Mouse (Mus musculus): ENCODE results near the gene Casc1. TPM values are rescaled to one million over a fixed set of nuclear protein-coding genes. Genes with fewer than 3 reads are reported as not detected.

Casc1 gene
- 1 to 10 TPM in 1 of 2 experiments, under 1 TPM in 1; 0.89 to 1.8 TPM for total RNA-seq (2021)

GRCm38 (mm10) chr6:145210816-145211338 is at the start of gene Casc1, which contains the start of gene Etfrf1:
Casc1 (minus strand) TSS chr6:145211005.
Etfrf1 (plus strand) TSS chr6:145211134.
- peak; percentile 97 to 98 for DNase-seq (ENCODE audit: low spot score in 2 of 2)
- intact Hi-C loops (cut with DNase I), result no loop called here

GRCm38 (mm10) chr6:145256701-145257073 is 45.9 kb upstream of the Casc1 start:
- intact Hi-C loops (cut with DNase I), result no loop called here

GRCm38 (mm10) chr6:145255952-145256700 is 45.3 kb upstream of the Casc1 start:
- intact Hi-C loops (cut with DNase I), result no loop called here

More at GRCm38 (mm10) chr6:145256701-145257073, 45.9 kb upstream of the Casc1 start:
- DNase-seq (ENCODE audit: low spot score in 2 of 2), result no peak

GRCm38 (mm10) chr6:145250820-145251219 is 40.0 kb upstream of the Casc1 start:
- DNase-seq (ENCODE audit: low spot score in 2 of 2), result peak; percentile 46 to 51
- intact Hi-C loops (cut with DNase I), result loop anchor here (1.0 to 5.0 kb wide), 2 partner anchors 56 to 90 kb away; no protein-coding TSS in a partner anchor

More at GRCm38 (mm10) chr6:145255952-145256700, 45.3 kb upstream of the Casc1 start:
- no peak for DNase-seq (ENCODE audit: low spot score in 2 of 2)

GRCm38 (mm10) chr6:145250185-145250791 is 39.5 kb upstream of the Casc1 start, which contains the start of gene Kras:
Kras (minus strand) TSS chr6:145250239.
- intact Hi-C loops (cut with DNase I), result loop anchor here (1.0 to 5.0 kb wide), 2 partner anchors 57 to 91 kb away; no protein-coding TSS in a partner anchor
- DNase-seq (ENCODE audit: low spot score in 2 of 2), result peak; percentile 88 to 92

GRCm38 (mm10) chr6:145249291-145250184 is 38.7 kb upstream of the Casc1 start:
- intact Hi-C loops (cut with DNase I), result loop anchor here (1.0 to 5.0 kb wide), 2 partner anchors 58 to 92 kb away; no protein-coding TSS in a partner anchor

GRCm38 (mm10) chr6:145247886-145248285 is 37.1 kb upstream of the Casc1 start:
- intact Hi-C loops (cut with DNase I), result no loop called here

More at GRCm38 (mm10) chr6:145249291-145250184, 38.7 kb upstream of the Casc1 start:
- peak; percentile 56 to 60 for DNase-seq (ENCODE audit: low spot score in 2 of 2)

GRCm38 (mm10) chr6:145246841-145247240 is 36.0 kb upstream of the Casc1 start:
- intact Hi-C loops (cut with DNase I), result no loop called here
- DNase-seq (ENCODE audit: low spot score in 2 of 2), result no peak

More at GRCm38 (mm10) chr6:145247886-145248285, 37.1 kb upstream of the Casc1 start:
- no peak for DNase-seq (ENCODE audit: low spot score in 2 of 2)

- no peak for DNase-seq (ENCODE audit: low spot score in 2 of 2)
- intact Hi-C loops (cut with DNase I), result no loop called here
Measured at GRCm38 (mm10) chr6:145242521-145242920, 31.7 kb upstream of the Casc1 start.

GRCm38 (mm10) chr6:145240285-145240684 is 29.5 kb upstream of the Casc1 start:
- intact Hi-C loops (cut with DNase I), result no loop called here

GRCm38 (mm10) chr6:145237148-145237547 is 26.3 kb upstream of the Casc1 start:
- DNase-seq (ENCODE audit: low spot score in 2 of 2), result no peak

More at GRCm38 (mm10) chr6:145240285-145240684, 29.5 kb upstream of the Casc1 start:
- no peak for DNase-seq (ENCODE audit: low spot score in 2 of 2)

GRCm38 (mm10) chr6:145235367-145235766 is 24.6 kb upstream of the Casc1 start:
- intact Hi-C loops (cut with DNase I), result no loop called here
- no peak for DNase-seq (ENCODE audit: low spot score in 2 of 2)

More at GRCm38 (mm10) chr6:145237148-145237547, 26.3 kb upstream of the Casc1 start:
- intact Hi-C loops (cut with DNase I), result no loop called here

GRCm38 (mm10) chr6:145234391-145234790 is 23.6 kb upstream of the Casc1 start:
- intact Hi-C loops (cut with DNase I), result no loop called here
- DNase-seq (ENCODE audit: low spot score in 2 of 2), result no peak

GRCm38 (mm10) chr6:145226296-145226695 is 15.5 kb upstream of the Casc1 start:
- DNase-seq (ENCODE audit: low spot score in 2 of 2), result no peak
- intact Hi-C loops (cut with DNase I), result no loop called here

- DNase-seq (ENCODE audit: low spot score in 2 of 2), result no peak
- intact Hi-C loops (cut with DNase I), result no loop called here
Measured at GRCm38 (mm10) chr6:145224246-145224645, 13.4 kb upstream of the Casc1 start.

GRCm38 (mm10) chr6:145215826-145216225 is 5.0 kb upstream of the Casc1 start:
- no peak for DNase-seq (ENCODE audit: low spot score in 2 of 2)
- intact Hi-C loops (cut with DNase I), result no loop called here

GRCm38 (mm10) chr6:145213916-145214315 is 3.1 kb upstream of the Casc1 start:
- intact Hi-C loops (cut with DNase I), result no loop called here
- no peak for DNase-seq (ENCODE audit: low spot score in 2 of 2)

- no peak for DNase-seq (ENCODE audit: low spot score in 2 of 2)
- intact Hi-C loops (cut with DNase I), result no loop called here
Measured at GRCm38 (mm10) chr6:145211376-145212305, 836 bp upstream of the Casc1 start.

Data from left cerebral cortex, postnatal 36 days (tissue).